Mouse (Mus musculus) adipocyte (in vitro differentiated cells): Measurements from ENCODE around the gene Evpl.
A peak's percentile ranks its signal among the peaks of the same experiment; 100 is the strongest.
"Not testable (repeated sequence)": the region's sequence is repeated elsewhere in the genome, so short reads cannot be mapped to it uniquely, and the experiment has no call there.

Source experiments
- DNase-seq: peaks from one replicate; pipeline ENCODE4 v3.0.0-alpha.2; 2016; ENCODE audit warnings: low spot score

Gene Evpl

GRCm38 (mm10) chr11:116237742-116238395 lies at the start of gene Evpl:
Gene Evpl, minus strand, starts transcription at chr11:116238077.
- DNase-seq: no peak

GRCm38 (mm10) chr11:116287351-116287750 lies 49.5 kb upstream of the Evpl start:
- no peak for DNase-seq

- DNase-seq: no peak
These were observed 47.9 kb upstream of the Evpl start for GRCm38 (mm10) chr11:116285770-116286191.

- DNase-seq: no peak
These were observed 46.1 kb upstream of the Evpl start for GRCm38 (mm10) chr11:116283982-116284381.

- DNase-seq: no peak
These were observed 45.1 kb upstream of the Evpl start for GRCm38 (mm10) chr11:116282912-116283521.

- no peak for DNase-seq
These were observed 44.2 kb upstream of the Evpl start for GRCm38 (mm10) chr11:116282089-116282488.

- DNase-seq: no peak
These were observed 43.8 kb upstream of the Evpl start for GRCm38 (mm10) chr11:116281671-116282070.

- peak; percentile 30 for DNase-seq
These were observed 43.1 kb upstream of the Evpl start, which contains the start of gene Galr2 for GRCm38 (mm10) chr11:116280751-116281663. Gene Galr2, plus strand, starts transcription at chr11:116280939.

GRCm38 (mm10) chr11:116277184-116277583 lies 39.3 kb upstream of the Evpl start:
- not testable (repeated sequence) for DNase-seq

- DNase-seq: peak; percentile 93
These were observed 36.3 kb upstream of the Evpl start, which contains the start of gene Srp68 for GRCm38 (mm10) chr11:116274045-116274666. Gene Srp68, minus strand, starts transcription at chr11:116274217.

- no peak for DNase-seq
These were observed 35.7 kb upstream of the Evpl start for GRCm38 (mm10) chr11:116273469-116274044.

- no peak for DNase-seq
These were observed 35.0 kb upstream of the Evpl start for GRCm38 (mm10) chr11:116272589-116273468.

GRCm38 (mm10) chr11:116269560-116269959 lies 31.7 kb upstream of the Evpl start:
- no peak for DNase-seq

- DNase-seq: no peak
These were observed 30.4 kb upstream of the Evpl start for GRCm38 (mm10) chr11:116268313-116268712.

- no peak for DNase-seq
These were observed 29.8 kb upstream of the Evpl start for GRCm38 (mm10) chr11:116267637-116268036.

GRCm38 (mm10) chr11:116265850-116266249 lies 28.0 kb upstream of the Evpl start:
- no peak for DNase-seq

GRCm38 (mm10) chr11:116265352-116265751 lies 27.5 kb upstream of the Evpl start:
- no peak for DNase-seq

GRCm38 (mm10) chr11:116260259-116260658 lies 22.4 kb upstream of the Evpl start:
- no peak for DNase-seq

- DNase-seq: no peak
These were observed 21.6 kb upstream of the Evpl start for GRCm38 (mm10) chr11:116259461-116259860.

- no peak for DNase-seq
These were observed 18.3 kb upstream of the Evpl start for GRCm38 (mm10) chr11:116255982-116256675.
